Mouse (Mus musculus) thymus, postnatal 36 days (tissue): Measurements from ENCODE around the gene Scube1.

ENCODE experiments used
- DNase-seq, 2 experiments: peaks; one replicate each; pipeline ENCODE4 v3.0.0; 2022; ENCODE audit warnings: mixed read lengths in 2 of 2

Gene Scube1

GRCm38 (mm10) chr15:83724886-83725269, at the start of gene Scube1:
TSS of gene Scube1 (minus strand) at chr15:83725021.
- peak; percentile 53 to 71 for DNase-seq

DNA sequence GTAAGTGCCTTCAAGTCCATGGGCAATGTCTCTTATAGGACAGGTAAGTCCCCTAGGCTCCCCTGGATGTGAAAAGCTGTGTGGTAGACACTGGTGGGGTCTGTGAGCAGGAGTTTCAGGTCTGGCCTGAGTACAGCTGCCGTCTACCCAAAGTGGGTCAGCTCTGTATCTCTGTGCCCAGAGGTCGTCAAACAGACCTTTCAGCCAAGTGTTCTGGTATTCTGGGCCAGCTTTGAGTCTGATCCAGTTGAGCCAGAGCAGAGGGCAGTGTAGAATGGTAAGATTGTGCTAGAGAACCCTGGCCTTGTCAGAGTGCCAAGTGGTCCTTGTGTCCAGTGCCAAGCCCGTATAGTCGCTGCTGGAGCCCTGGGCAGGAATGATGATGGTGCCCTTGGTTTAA, 48.1 kb upstream of the Scube1 start:
- DNase-seq: no peak

DNA sequence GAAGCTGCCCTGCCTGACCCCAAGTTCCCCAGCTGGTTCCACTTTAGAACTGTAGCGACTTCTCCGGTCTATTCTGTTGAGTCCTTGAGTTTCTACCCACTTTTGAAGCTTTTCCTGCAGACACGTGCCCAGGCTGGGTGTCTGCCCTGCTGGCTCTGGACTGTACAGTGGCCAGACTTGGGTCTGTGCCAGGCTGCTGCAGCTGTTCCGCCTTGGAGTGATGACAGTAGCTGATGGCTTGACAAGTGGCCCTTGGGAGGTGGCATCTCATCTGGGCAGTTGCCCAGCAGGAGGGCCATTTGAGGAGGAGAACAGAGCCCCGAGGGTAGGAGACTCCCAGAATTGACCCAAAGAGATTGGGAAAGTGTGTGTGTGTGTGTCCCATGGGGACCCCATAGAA, 47.6 kb upstream of the Scube1 start:
- no peak for DNase-seq

- no peak for DNase-seq
Measured at GRCm38 (mm10) chr15:83771346-83772053, 46.7 kb upstream of the Scube1 start.

DNA sequence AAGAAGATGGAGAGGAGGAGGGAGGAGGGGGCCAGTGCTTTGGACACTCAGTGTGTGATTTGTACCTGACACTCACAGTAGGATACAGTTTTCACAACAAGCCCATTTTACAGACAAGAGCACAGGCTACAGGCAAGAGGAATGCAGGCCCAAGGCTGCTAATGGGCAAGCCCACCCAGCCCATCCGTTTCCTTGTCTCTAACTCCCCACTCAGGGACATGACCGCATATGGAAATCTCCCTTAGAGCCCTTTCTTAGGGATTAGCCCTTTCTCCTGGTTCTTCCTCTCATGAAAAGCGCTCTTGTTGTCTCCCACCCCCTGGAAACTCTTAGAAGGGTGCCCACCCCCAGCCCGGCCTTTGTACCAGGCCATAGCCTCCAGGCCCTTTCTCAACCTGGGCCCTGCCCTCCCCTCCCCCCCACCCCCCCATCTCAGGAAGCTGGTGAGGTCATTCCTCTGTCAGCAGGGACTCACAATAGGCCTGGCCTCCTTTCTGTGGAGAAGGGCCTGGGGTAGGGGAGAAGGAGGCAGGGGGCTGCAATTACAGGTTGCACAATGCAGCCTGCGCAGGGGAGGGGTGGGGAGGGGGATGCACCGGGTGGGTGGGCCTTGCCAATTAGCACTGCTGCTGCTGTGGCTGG, 40.7 kb upstream of the Scube1 start:
- no peak for DNase-seq

DNA sequence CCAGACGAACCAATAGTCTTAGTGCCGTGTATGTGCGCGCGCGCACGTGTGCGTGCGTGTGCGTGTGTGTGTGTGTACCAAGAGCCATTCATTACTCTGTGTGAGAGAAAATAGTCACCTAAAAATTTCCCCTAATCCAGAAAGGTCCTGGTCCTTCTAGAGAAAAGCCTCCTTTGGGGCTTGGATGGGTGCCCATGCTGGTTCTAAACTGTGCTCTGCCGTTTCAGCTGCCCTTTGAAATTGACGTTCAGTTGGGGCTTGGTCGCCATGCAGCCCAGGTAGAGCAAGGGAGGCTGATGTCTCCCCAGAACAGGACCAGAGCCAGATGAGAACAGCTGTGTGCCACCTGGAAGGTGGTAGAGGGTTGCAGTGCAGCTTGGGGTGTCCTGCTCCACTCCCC, 36.7 kb upstream of the Scube1 start:
- no peak for DNase-seq

GRCm38 (mm10) chr15:83760683-83761082, 35.9 kb upstream of the Scube1 start:
- DNase-seq: peak; percentile 18 to 33

DNA sequence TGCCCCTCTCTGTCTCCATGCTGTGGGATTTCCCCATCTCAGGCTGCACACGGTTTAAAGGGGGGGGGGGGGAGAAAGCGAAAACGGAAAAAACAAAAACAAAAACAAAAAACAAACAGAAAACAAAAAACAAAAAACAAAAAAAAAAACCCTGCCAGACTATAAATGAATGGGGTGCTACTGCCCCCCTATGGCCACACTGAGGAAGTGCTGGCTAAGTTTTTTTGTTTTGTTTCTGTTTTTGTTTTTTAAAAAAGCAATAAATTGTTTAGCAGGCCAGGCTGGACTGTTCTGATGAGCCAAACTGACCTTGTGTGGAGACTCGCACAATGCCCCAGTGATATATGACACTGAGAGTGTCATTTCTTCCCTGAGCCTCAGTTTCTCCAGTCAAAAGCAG, 34.1 kb upstream of the Scube1 start:
- no peak for DNase-seq

DNA sequence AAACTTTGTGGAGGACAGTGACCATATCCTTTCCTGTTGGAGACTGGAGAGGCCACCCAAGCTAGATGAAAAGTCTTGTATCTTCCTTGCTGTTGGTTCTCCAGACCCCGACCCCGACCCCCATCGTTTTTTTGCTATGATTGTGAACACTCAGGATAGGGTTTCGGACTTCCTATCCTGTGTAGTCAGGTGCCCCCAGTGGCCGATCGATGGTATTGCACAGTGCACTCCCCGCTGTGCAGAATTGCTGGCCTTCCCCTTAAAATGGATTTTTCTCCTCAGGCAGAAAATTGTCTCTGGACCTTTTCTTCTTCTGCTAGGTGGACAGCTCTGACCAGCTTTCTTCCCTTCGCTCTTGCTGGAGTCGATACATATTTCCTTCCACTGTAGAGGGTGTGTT, 31.9 kb upstream of the Scube1 start:
- DNase-seq: peak in 1 of 2 experiments; percentile 6

DNA sequence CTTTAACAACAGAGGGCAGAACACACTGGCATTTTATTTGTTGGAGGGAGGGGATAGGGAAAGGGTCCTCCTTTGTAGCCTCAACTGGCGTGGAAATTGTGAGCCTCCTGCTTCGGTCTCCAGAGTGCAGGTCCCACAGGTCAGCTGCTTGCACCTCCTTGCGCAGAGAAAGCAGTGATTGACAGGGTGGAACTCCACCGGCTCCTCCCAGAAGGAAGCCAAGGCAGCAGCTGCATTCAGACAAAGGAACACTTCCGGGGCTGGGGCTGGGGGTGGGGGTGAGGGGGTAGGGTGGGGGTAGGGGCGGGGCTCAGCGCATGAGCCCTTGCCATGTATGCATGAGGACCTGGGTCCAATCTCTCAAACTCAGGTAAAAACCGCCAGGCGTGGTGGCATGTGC, 24.6 kb upstream of the Scube1 start:
- no peak for DNase-seq

DNA sequence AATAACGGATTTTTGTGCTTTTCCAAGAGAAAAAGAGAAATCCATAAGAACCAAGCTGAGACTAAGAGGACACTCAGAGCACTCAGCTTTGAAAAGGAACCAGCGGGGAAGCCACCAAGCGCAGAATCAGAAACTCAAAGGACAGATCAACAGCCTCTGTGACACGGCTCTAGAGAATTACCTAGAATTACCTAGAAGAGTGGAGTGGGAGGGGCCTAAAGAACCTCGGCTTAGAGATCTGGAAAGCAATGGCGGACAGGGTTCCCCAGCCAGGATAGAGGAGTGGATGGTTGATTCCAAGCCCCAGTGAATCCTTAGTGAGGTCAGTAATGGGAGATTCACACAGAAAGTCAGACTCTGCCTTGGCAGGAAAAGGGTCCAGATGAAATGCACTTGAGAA, 24.2 kb upstream of the Scube1 start:
- no peak for DNase-seq

DNA sequence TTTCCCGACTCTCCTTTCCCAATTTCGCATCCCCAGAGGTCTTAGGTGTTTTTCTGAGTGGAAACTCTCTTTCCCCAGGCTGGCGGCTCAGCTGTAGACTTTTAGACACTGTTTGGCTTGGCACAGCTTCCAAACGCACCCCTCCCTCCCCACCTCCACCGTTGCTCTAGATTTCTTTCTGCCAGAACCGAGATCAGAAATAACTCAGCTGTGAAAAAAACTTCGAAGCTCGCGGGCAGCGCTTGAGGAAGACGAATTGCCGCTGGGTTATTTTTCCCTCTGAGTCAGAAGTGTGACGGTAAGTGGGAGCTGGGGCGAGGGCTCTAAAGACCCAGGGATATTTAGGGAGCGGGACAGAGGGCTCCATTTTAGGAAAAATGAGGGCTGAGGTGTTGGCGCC, 21.5 kb upstream of the Scube1 start:
- DNase-seq: no peak

DNA sequence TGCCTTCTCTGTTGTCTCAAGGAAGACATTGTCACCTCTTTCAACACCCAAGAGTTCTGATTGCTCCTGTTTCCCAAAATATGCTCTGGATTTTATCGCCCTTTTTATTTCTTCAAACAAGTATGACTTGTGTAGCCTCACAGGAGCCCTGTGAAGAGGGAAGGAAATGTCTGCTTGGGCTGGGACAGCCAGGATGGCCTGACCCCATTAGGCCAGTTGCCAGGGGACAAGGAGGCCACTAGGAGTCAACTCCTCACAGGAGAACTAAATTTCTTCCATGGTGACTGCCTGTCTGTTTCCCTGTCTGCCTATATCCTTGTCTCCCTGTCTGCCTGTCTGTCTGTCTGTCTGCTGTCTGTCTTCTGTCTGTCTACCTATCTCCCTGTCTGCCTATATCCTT, 17.2 kb upstream of the Scube1 start:
- DNase-seq: no peak

- no peak for DNase-seq
Measured at GRCm38 (mm10) chr15:83740676-83741422, 16.0 kb upstream of the Scube1 start.

DNA sequence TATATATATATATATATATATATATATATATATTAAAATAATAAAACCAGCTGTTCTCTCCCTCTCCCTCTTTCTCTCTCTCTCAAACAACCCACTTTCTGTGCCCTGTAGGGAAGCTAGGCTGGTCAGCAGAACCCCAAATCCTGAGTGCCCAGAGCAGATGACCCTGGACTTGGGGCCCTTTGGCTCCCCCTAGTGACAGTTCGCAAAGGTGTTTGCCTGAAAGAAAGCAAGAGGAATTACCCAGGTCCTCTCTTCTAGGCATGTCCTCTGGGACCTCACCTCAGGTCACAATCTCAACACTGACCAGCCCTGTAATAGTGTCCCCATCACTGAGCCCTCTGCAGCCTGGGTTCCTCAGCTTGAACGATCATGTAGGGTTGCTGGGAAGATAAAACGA, 2.8 kb upstream of the Scube1 start:
- peak; percentile 9 to 18 for DNase-seq

GRCm38 (mm10) chr15:83726741-83727140, 1.9 kb upstream of the Scube1 start:
- DNase-seq: no peak

DNA sequence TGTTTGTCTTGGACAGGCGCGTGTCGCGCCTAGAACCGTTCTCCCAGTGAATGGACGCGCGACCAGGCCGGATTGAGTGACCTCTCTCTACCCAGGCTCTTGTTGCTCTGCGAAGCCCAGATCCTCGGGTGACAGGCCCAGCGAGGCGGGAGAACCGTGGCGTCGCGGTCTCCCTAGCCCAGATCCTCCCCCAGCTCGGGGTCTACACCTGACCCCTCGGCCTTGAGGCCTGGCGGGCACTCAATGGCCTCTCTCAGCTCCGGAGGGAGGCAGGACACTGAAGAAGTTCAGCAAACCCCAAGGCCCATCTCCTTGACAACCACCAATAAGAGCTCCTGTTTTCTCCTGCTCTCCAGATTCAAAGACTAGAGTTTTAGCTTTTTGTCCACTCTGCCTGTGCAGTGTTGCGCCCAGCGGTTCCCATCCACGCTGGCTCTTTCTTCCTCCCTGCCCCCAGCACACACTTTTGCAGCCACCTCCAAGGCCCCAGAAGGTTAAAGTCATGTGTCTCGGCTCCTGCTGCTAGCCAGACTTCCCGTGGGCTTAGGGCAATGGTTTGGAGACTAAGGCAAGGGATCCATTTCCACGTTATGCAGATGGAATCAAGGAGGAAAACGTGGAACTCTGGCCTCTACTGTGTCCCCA, 857 bp upstream of the Scube1 start:
- DNase-seq: no peak

- peak in 1 of 2 experiments; percentile 10 for DNase-seq
Measured at GRCm38 (mm10) chr15:83724160-83724885, 498 bp downstream of the Scube1 start.

DNA sequence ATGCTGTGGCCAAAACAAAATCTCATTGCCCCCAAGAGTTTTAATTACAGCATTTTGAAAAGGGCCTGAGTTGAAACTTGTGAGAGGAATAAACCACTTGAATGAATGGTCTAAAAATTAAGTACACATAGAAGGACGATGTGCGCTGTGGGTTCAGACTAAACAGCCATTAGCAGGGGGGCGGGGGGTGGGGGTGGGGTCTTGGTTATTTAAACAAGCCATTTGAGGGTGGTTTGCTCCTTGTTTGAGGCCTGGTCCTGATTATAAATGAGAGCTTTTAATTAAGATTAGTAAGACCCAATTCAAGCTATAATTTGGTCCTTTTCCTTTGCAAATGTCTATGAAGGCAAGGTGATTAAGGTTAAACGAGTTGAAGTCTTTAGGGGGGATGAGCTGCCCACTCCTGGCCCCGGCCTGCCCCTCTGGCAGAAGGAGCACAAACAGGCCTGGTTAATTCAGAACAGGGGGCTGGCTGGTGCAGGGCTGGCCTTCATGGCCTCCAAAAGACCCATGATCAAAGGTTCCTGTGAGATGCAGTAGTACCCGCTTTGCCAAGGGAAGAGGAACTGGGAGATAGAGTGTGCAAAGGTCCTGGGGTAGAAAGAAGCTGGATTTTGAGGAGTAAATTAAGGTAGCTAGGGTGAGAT, 9.1 kb downstream of the Scube1 start:
- DNase-seq: no peak

- DNase-seq: no peak
Measured at GRCm38 (mm10) chr15:83712798-83713197, 12.0 kb downstream of the Scube1 start.

- no peak for DNase-seq
Measured at GRCm38 (mm10) chr15:83712361-83712760, 12.5 kb downstream of the Scube1 start.
